8 mouse cellular contexts compared by ENCODE assay signal in the genomic region with DNA sequence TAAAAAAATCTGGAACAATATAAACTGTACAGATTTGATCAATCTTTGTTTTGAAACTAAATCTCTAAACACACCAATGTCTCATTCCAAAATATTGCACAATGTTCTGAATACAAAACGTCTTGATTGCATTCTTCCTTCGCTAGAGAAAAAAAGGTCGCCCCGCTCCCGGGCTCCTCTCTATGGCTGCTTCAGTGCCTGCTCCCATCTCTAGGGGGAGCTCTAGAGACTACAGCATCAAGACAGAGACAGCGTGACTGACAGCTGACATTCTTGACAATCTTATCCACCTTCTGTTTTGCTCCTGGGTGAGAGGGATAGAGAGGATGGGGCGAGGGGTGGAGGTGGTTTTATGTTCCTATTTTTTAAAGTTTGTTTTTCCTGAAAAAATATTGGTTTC. TPM values are rescaled to one million over a fixed set of nuclear protein-coding genes. Genes with fewer than 3 reads are reported as not detected.
DNase-seq lines count a peak whose midpoint lies in the region; ATAC-seq lines count a peak whose summit lies in the region.

No protein-coding gene starts in this region.

- no peak for ATAC-seq in forebrain, embryonic 11.5 days (replicated peaks; ENCODE audit: low FRiP score)
- ATAC-seq in forebrain, embryonic 12.5 days (ENCODE audit: low FRiP score) = no peak
- no peak for ATAC-seq in neural tube, embryonic 15.5 days (ENCODE audit: low FRiP score)
- peak; percentile 69 for ATAC-seq in megakaryocyte-erythroid progenitor cell, adult 5-6 weeks (replicated peaks; ENCODE audit: low FRiP score, low TSS enrichment, poor library complexity, severe bottlenecking)

- H3K9me3 ChIP-seq in forebrain, embryonic 11.5 days (ENCODE audit: control insufficient read depth, low read length) = no peaks in the 10 kb centered on the region
- no peaks in the 10 kb centered on the region for H3K9me3 ChIP-seq in forebrain, embryonic 12.5 days
- no peaks in the 10 kb centered on the region for H3K9me3 ChIP-seq in neural tube, embryonic 15.5 days (replicated peaks)

- H3K27me3 ChIP-seq in forebrain, embryonic 11.5 days (ENCODE audit: control insufficient read depth, insufficient read depth, low read length) = no peaks in the 10 kb centered on the region
- no peaks in the 10 kb centered on the region for H3K27me3 ChIP-seq in forebrain, embryonic 12.5 days
- no peaks in the 10 kb centered on the region for H3K27me3 ChIP-seq in neural tube, embryonic 15.5 days (replicated peaks)

- H3K27ac ChIP-seq in forebrain, embryonic 11.5 days (ENCODE audit: low read depth, low read length) = no peak overlapping the region
- no peak overlapping the region for H3K27ac ChIP-seq in forebrain, embryonic 12.5 days
- no peak overlapping the region for H3K27ac ChIP-seq in neural tube, embryonic 15.5 days (replicated peaks)

- H3K4me1 ChIP-seq in forebrain, embryonic 11.5 days (replicated peaks; ENCODE audit: control insufficient read depth, insufficient read depth, low read length) = no peaks in the 10 kb centered on the region
- no peaks in the 10 kb centered on the region for H3K4me1 ChIP-seq in forebrain, embryonic 12.5 days
- H3K4me1 ChIP-seq in neural tube, embryonic 15.5 days = peaks cover 7% of the 10 kb centered on the region; the same call in 1 of the 2 replicates

- H3K4me3 ChIP-seq in forebrain, embryonic 11.5 days (ENCODE audit: low read depth, low read length) = no peak overlapping the region
- no peak overlapping the region for H3K4me3 ChIP-seq in forebrain, embryonic 12.5 days (replicated peaks)
- H3K4me3 ChIP-seq in neural tube, embryonic 15.5 days (replicated peaks) = no peak overlapping the region

- no peak overlapping the region for H3K9ac ChIP-seq in forebrain, embryonic 11.5 days (ENCODE audit: low read length)
- no peak overlapping the region for H3K9ac ChIP-seq in forebrain, embryonic 12.5 days
- no peak overlapping the region for H3K9ac ChIP-seq in neural tube, embryonic 15.5 days (replicated peaks)

- DNase-seq in forebrain, embryonic 11.5 days (ENCODE audit: low spot score) = peak; percentile 64
- DNase-seq in neural tube, embryonic 10.5 days (ENCODE audit: extremely low spot score, low spot score) = peak; percentile 36
- peak; percentile 63 for DNase-seq in cerebellum, adult 9-11 months
- DNase-seq in kidney, postnatal 25 days = peak; percentile 78 to 82
- DNase-seq in urinary bladder, postnatal 4 days (ENCODE audit: low spot score in 2 of 2) = no peak

- H3K4me2 ChIP-seq in forebrain, embryonic 11.5 days (ENCODE audit: low read depth, low read length, severe bottlenecking) = no peak overlapping the region
- no peak overlapping the region for H3K4me2 ChIP-seq in forebrain, embryonic 12.5 days
- no peak overlapping the region for H3K4me2 ChIP-seq in neural tube, embryonic 15.5 days

- peaks cover 6% of the 10 kb centered on the region; the same call in 1 of the 2 replicates for H3K36me3 ChIP-seq in forebrain, embryonic 11.5 days (ENCODE audit: control insufficient read depth, insufficient read depth, low read length)
- peaks cover 52% of the 10 kb centered on the region for H3K36me3 ChIP-seq in forebrain, embryonic 12.5 days (replicated peaks)
- peaks cover 40% of the 10 kb centered on the region for H3K36me3 ChIP-seq in neural tube, embryonic 15.5 days

- WGBS in forebrain, embryonic 11.5 days = 45% methylated on average over 7 of the region's 7 CpGs
- 38% methylated on average over 7 of the region's 7 CpGs for WGBS in forebrain, embryonic 12.5 days
- 46% methylated on average over 7 of the region's 7 CpGs for WGBS in neural tube, embryonic 15.5 days

RNA-seq across cellular contexts. Expression of a gene that starts 10.3 kb away (rescaled TPM):
- 22.1 and 23.6 TPM in 2 replicates for polyA plus RNA-seq in forebrain, embryonic 11.5 days (2014; fragmentation: Nextera tagmentation; extraction: Ambion mirVana)
- 24.4 and 24.8 TPM in 2 replicates for polyA plus RNA-seq in forebrain, embryonic 12.5 days (2016; fragmentation: Nextera tagmentation; extraction: Ambion mirVana)
- polyA plus RNA-seq in neural tube, embryonic 15.5 days (2015; fragmentation: Nextera tagmentation; extraction: Ambion mirVana) = 14.7 and 16.1 TPM in 2 replicates
- total RNA-seq in megakaryocyte-erythroid progenitor cell, adult 5-6 weeks (2014; fragmentation: Nextera tagmentation) = 22.4 and 32.1 TPM in 2 replicates
- 11.7 and 20.4 TPM in 2 replicates for total RNA-seq in megakaryocyte-erythroid progenitor cell, adult 5-6 weeks (2017)

RNA-seq across cellular contexts. Expression of a gene that starts 23.4 kb away (rescaled TPM):
- polyA plus RNA-seq in forebrain, embryonic 11.5 days (2014; fragmentation: Nextera tagmentation; extraction: Ambion mirVana) = 186 and 216 TPM in 2 replicates
- polyA plus RNA-seq in forebrain, embryonic 12.5 days (2016; fragmentation: Nextera tagmentation; extraction: Ambion mirVana) = 138 and 140 TPM in 2 replicates
- 111 and 122 TPM in 2 replicates for polyA plus RNA-seq in neural tube, embryonic 15.5 days (2015; fragmentation: Nextera tagmentation; extraction: Ambion mirVana)
- 203 and 208 TPM in 2 replicates for total RNA-seq in megakaryocyte-erythroid progenitor cell, adult 5-6 weeks (2014; fragmentation: Nextera tagmentation)
- 131 and 142 TPM in 2 replicates for total RNA-seq in megakaryocyte-erythroid progenitor cell, adult 5-6 weeks (2017)

RNA-seq across cellular contexts. Expression of a gene that starts 23.8 kb away (rescaled TPM):
- polyA plus RNA-seq in forebrain, embryonic 11.5 days (2014; fragmentation: Nextera tagmentation; extraction: Ambion mirVana) = 169 and 171 TPM in 2 replicates
- polyA plus RNA-seq in forebrain, embryonic 12.5 days (2016; fragmentation: Nextera tagmentation; extraction: Ambion mirVana) = 184 and 185 TPM in 2 replicates
- 295 and 298 TPM in 2 replicates for polyA plus RNA-seq in neural tube, embryonic 15.5 days (2015; fragmentation: Nextera tagmentation; extraction: Ambion mirVana)
- total RNA-seq in megakaryocyte-erythroid progenitor cell, adult 5-6 weeks (2014; fragmentation: Nextera tagmentation) = 162 and 178 TPM in 2 replicates
- total RNA-seq in megakaryocyte-erythroid progenitor cell, adult 5-6 weeks (2017) = 171 and 185 TPM in 2 replicates

RNA-seq across cellular contexts. Expression of a gene that starts 46.1 kb away (rescaled TPM):
- polyA plus RNA-seq in forebrain, embryonic 11.5 days (2014; fragmentation: Nextera tagmentation; extraction: Ambion mirVana) = 16.8 and 17.4 TPM in 2 replicates
- 25.8 and 27.2 TPM in 2 replicates for polyA plus RNA-seq in forebrain, embryonic 12.5 days (2016; fragmentation: Nextera tagmentation; extraction: Ambion mirVana)
- 20.5 and 21.0 TPM in 2 replicates for polyA plus RNA-seq in neural tube, embryonic 15.5 days (2015; fragmentation: Nextera tagmentation; extraction: Ambion mirVana)
- 10.9 and 13.2 TPM in 2 replicates for total RNA-seq in megakaryocyte-erythroid progenitor cell, adult 5-6 weeks (2014; fragmentation: Nextera tagmentation)
- 12.7 and 14.4 TPM in 2 replicates for total RNA-seq in megakaryocyte-erythroid progenitor cell, adult 5-6 weeks (2017)

Comparison
In these comparisons a context has a peak if more than half of its experiments do, and no peak if none do; other contexts are left out.
1. DNase-seq: peak in forebrain, embryonic 11.5 days (single experiment), neural tube, embryonic 10.5 days (single experiment), cerebellum, adult 9-11 months (single experiment) and kidney, postnatal 25 days (2 of 2); none in urinary bladder, postnatal 4 days (0 of 2).